Mouse (Mus musculus) gastrocnemius, postnatal 10 days (tissue): Measurements from ENCODE around the gene Wdr89. TPM values are rescaled to one million over a fixed set of nuclear protein-coding genes. Genes with fewer than 3 reads are reported as not detected.
"Not testable (repeated sequence)": the region's sequence is repeated elsewhere in the genome, so short reads cannot be mapped to it uniquely, and the experiment has no call there.

Source experiments
- DNase-seq: peaks from one replicate; pipeline ENCODE4 v3.0.0; 2021; ENCODE audit warnings: mixed read lengths
- long read RNA-seq, 2 experiments: library from polyadenylated mRNA; stranded (forward); transcript quantifications; one replicate each; pipeline ENCODE4 v2.0.0; 2021
- total RNA-seq, 2 experiments: library from RNA; stranded (reverse); gene quantifications; 2 replicates each; pipeline ENCODE4 v1.2.3; 2021

The Wdr89 gene
- 1 to 10 TPM; 3.1 to 3.7 TPM for total RNA-seq
- long read RNA-seq, experiment 1, partial matches to known transcripts = 0 of 6 reads
- long read RNA-seq, experiment 1, other reads (novel, unspliced or antisense) = 4 of 6 reads
- long read RNA-seq, experiment 2, partial matches to known transcripts = 0 of 3 reads
- long read RNA-seq, experiment 2, other reads (novel, unspliced or antisense) = 2 of 3 reads

DNA sequence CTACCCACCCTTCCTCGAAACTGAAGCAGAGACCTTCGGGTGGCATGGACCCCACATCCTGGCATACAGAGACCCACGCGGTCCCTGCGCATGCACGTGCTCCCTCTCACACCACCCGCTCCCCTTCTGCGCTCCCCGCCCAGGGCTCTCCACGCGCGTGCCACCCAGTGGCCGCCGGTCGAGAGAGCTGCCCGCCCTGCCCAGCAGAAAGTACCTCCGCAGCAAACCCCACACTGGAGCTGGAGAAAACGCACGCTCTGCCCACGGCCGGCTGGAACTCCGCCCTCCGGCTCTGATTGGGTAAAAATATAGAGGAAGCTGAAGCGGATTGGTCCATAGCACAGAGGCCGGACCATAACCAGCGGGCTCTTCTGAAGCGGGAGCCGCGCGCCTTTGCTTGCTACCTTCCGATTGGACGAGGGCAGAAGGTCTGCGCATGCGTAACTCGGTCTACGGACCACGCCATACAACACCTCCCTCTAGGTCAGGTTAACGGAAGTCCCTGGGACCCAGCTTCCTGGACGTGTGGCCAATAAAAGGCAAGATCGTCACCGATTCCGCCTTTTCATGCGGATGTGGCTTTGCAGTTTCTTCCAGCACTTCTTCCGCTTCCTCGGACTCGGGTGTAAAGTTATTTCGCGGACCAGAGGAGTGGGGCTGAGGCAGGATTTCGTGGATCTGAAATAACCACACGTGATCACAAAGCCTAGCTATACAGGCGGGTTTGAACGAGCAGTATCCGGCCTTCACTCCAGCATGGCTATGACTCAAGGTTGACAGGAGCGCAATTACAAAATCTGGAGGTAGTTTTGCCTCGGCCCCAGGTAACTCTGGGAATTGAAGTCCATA is at the start of gene Wdr89:
Wdr89 (minus strand) TSS at position 280 of the 849 bp plus-strand sequence.
- peak; percentile 98 for DNase-seq

DNA sequence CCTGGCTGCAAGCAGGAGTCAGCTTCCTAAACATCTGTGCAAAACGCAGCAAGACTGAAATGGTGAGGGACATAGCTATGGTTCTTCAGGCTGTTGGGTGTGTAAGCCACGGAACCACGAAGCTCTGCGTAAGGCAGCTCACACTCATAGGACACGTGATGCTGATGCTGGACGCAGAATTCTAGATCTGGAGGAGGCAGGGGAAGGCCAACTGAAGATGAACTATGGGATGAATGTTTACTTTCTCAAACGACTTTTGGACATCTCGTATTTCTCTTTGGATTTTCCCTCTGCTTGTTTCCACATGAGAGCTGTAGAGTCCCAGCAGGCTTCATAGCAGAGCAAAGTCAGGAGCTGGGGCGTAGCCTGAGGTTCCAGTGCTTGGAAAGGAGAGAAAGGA is 44.3 kb upstream of the Wdr89 start:
- DNase-seq = no peak

DNA sequence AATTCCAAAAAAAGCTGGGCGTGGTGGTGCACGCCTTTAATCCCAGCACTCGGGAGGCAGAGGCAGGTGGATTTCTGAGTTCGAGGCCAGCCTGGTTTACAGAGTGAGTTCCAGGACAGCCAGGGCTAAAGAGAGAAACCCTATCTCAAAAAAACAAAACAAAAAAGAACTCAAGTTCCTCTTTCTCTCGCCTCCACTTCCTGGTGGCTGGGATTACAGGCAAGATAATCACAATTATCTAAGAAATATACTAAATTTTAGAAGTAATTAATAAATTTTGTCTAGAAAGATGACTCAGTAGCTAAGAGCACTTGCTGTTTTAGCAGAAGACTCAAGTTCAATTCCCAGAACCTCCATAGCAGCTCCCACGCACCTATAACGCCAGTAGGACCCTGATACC is 43.6 kb upstream of the Wdr89 start:
- DNase-seq = not testable (repeated sequence)

DNA sequence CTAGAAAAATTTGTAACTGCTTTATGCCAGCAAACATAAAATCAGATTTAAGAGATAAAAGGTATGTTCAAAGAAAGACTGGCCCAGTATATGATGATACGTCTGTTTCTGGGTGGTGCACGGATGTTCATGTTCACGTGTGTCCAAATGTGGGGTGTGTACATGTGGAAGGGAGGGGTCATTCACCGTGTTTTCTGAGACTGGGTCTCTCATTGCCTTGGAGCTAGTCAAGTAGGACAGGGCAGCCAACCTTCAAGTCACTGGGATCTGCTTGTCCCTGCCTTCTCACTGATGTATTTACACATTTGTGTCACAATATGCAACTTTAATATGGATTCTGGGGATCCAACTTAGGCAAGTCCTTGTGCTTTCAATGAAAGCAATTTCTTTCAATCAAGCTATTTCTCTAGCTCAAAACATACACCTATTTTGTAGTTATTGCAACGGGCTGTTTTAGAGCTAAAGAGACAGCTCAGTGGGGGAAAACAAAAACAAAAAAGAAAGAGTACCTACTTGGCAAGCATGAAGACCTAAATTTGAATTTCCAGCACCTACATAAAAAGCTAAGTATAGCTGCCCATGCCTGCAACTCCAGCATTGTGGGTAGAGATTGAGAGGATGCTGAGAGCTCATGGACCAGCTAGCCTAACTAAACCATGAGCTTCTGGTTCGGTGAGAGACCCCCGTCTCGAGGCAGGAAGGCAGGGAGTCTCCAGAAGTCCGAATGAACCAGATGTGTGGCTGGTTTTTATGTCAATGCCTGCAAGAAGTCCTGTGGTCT is 41.4 kb upstream of the Wdr89 start:
- no peak for DNase-seq

DNA sequence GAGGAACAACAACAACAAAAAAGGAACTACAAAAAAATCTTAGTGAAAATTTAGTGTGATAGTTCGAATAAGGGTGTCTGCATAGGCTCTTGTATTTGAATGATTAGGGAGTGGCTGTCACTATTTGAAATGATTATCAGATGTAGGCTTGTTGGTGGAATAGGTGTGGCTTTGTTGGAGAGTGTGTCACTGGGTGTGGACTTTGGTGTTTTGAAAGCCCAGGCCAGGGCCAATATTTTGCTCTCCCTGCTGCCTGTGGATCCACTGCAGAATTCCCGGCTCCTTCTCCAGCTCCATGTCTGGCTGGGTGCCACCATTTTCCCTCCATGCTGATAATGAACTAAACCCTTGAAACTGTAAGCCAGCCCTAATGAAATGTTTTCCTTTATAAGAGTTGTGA is 40.2 kb upstream of the Wdr89 start:
- DNase-seq = no peak

DNA sequence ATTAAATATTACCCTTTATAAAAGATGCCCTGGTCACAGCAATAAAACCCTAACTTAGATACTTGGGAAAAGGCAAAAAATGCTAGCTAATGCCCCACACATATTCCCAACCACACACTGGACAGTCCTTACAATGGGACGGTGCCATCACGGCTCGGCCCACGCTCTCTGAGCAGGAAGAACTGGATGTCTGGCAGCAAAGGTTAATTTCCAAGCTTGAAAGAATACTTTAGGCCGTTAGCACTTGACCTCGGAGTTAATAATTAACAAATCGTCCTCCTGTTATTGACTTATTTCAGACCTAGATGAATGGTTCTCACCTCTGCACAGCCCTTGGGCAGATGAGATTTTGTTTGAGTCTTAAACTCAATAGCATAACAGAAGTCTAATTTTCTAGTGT is 37.3 kb upstream of the Wdr89 start:
- DNase-seq = no peak

DNA sequence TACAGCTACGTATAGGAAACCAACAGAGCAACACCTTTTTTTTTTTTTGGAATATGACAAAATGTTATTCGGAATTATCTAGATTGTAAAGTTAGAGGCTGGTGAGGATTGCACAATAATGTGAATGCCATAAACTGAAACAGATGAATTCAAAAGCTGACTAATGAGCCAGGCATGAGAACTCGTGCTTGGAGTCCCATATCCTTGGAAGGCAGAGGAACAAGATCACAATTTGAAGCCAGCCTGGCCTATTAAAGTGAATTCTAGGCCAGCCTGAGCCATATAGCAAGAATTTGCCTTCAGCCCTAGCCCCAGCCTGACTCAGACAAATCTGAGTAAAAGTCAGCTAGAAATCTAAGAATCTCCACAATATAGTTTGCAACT is 33.4 kb upstream of the Wdr89 start:
- DNase-seq = no peak

DNA sequence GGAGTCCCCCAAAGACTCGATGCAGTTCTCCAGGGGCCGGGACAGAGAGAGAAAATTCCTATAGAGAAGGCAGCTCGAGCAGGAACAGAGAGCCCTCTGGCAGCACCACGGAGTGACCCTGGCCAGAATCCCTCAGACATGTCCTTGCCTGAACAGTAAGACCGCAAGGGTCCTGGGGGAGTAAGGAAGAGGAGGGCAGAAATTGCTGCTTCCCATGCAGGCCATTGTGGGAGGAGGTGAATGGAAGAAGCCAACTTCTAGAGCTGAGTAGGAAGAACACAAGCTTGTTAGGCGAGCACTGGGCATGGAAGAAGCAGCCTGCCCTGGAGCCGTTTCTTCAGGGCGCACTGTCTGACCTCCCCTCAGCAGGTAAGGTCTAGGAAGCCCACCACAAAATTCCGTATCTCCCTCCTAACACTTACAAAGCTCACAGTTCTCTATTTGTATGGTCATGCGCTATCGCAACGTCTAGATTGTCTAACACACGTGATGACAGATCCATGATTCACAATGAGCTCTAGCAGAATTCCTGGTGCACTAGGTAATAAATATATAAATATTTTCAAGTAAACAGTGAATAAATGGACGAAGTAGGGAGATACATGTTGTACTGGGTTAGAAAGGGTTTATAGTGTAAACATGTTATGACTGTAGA is 32.9 kb upstream of the Wdr89 start:
- peak; percentile 28 for DNase-seq

DNA sequence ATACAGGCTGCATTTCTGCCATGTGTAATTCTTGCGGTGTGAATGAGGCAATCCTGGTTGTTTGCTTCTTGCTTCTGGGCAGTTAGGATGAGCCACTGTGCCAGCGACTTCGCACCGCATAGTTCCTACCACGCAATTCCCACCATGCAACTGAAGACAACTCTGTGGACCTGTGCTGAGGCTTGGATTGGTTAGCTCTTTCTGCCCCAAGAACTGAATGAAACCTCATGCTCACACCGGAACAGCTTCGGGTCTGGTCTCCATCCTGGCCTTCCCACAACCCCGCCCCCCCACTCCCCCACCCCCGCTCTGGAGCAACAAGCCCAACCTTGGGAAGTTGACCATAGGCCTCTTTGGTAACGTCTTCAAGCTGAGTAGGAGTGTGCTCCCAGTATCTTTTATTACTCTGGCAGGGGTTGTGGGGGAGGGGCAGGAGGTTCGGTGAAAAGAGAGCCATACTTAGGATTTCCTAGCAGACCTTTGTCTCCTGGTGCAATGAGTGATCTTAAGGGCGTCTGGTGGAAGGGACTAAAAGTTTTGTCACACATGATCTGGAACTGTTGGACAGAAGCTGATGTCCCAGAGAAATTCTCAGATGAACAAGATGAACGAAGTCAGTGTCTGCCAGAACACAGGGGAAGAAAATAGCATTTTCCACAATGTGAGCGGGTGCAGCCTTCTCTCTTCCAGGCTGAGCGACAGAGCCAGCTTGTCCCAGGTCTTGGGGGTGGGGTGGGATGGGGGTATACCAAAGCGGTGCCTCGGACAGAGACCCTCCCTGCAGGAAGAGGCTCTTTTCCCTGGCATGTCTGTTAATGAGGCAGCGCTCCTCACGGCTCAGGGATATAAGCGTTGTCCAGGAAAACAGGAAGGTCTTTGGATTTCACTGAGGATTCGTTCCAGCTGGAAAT is 32.1 kb upstream of the Wdr89 start:
- DNase-seq = peak; percentile 65

DNA sequence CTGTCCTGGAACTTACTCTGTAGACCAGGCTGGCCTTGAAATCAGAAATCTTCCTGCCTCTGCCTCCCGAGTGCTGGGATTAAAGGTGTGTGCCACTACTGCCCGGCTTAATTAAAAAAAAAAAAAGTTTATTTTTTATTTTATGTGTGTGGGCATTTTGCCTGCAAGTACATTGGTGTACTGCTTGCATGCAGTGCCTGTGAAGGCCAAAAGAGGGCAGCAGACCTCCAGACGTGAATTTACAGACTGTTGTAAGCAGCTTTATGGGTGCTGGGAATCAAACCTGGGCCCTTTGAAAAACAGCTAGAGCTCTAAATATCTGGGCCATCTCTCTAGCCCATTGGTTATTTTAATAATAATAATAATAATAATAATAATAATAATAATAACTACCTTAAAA is 29.4 kb upstream of the Wdr89 start:
- DNase-seq = no peak

DNA sequence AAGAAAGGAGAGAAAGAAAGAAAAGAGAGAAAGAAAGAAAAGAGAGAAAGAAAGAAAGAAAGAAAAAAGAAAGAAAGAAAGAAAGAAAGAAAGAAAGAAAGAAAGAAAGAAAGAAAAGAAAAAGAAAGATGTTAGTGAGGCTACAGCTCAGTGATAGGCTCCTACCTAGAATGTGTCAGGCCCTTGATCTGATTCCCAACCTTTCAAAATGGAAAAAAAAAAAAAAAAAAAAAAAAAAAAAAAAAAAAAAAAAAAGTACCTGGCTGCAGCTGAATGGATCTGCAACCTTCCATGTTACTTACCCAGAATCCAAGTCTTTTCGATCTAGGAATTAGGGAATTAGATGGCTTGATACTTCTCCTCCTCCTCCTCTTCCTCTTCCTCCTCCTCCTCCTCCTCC is 26.5 kb upstream of the Wdr89 start:
- not testable (repeated sequence) for DNase-seq

DNA sequence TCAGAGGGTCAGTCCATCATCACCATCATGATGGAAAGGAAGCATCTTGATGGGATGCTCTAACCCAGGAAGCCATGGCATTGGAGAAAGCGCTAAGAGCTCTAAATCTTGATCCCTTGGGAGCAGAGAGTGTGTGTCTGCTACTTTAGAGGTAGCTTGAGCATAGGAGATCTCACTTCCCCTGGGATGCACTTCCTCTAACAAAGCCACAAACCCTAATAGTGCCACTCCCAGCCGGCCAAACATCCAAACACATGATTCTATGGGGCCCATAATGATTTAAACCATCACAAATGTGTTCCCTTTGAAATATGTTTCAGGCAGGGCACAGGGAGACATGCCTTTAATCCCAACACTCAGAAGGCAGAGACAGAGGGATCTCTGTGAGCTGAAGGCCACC is 19.7 kb upstream of the Wdr89 start:
- DNase-seq = no peak

DNA sequence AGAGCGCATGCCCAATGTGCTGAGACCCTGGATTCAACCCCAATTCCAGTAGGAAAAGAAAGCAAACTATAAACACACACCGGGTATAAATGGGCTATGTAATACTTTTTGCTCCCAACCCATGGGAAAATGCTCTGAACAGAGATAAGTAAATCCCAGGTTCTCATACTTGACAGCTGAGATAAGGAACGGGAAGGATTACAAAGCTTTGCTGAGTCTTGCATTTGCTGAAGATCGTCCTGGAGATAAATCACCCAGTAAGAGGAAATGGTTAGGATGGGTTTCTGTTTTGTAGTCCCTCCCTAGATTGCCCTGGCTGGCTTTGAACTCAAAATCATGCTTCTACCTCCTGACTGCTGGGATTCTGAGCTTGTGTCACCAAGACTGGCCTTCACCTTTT is 18.0 kb upstream of the Wdr89 start:
- DNase-seq = no peak

DNA sequence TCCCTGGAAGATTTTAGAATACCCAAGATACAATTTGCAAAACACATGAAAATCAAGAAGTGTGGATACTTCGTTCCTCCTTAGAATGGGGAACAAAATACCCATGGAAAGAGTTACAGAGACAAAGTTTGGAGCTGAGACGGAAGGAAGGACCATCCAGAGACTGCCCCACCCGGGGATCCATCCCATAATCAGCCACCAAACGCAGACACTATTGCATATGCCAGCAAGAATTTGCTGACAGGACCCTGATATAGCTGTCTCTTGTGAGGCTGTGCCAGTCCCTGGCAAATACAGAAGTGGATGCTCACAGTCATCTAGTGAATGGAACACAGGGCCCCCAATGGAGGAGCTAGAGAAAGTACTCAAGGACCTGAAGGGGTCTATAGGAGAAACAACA is 14.7 kb upstream of the Wdr89 start:
- DNase-seq = not testable (repeated sequence)

DNA sequence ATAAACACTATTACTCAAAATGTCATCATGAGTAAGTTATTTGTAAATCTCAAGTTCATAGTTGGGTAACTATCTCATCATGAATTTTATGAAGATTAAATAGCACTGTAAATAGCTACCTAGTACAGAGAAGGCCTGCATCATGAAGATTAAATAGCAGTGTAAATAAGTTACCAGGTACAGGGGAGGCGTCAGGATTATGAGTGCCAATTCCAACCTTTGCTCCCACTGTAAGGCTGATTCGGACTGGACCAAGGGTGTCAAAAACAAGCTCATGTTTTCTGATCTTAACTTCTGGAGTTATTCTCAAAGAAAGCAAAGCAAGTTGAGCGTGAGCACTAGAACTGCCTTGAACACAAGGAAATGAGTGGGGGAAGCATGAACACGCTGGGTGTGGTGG is 14.3 kb upstream of the Wdr89 start:
- DNase-seq = no peak

DNA sequence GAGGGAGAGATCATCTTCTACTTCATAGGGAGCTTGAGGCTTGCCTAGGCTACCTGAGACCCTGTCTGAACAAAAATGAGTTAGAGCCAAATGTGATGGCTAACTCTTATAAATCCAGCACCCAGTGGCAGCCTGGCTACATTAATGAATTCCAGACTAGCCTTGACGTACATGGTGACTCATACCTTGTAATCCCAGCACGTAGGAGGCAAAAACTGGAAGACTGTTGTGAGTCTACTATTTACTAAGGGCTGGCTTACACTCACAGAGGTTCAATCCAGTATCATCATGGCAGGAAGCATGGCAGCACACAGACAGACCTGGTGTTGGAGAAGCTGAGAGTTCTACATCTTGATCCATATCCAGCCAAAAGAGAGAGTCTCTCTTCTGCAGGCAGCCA is 13.5 kb upstream of the Wdr89 start:
- DNase-seq = no peak

DNA sequence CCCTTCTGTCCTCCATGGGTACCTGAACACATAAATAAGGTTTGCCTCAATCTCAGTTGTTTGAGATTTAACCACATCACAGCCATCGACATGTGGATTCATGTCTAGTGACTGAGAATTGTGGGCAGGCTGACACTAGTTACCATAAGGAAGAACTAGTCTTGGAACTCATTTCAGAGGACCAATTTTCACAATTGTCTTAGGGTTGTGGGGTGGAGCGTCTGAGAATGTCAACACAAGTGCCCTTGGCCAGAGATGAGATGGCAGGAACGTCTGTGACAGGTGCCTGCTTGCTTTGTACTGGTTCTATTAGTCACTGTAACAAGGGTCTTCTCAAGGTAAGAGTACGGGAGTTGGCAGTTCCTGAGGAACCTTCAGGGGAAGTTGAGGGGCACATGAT is 11.8 kb upstream of the Wdr89 start:
- no peak for DNase-seq

DNA sequence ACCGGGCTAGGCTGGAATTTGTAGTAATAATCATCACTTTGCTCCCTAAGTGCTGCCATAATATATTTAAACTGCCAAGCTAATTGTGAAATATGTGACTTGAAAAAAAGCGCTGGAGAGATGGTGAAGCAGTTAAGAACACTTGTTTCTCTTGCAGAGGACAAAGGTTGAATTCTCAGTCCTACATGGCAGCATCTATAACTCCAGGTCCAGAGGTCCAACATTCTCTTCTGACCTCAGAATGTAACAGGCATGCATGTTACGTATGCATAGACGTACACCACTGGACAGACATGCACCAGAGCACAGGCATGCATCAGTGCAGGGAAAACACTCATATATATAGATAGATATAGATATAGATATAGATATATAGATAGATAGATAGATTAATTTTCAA is 9.1 kb upstream of the Wdr89 start:
- DNase-seq = no peak

DNA sequence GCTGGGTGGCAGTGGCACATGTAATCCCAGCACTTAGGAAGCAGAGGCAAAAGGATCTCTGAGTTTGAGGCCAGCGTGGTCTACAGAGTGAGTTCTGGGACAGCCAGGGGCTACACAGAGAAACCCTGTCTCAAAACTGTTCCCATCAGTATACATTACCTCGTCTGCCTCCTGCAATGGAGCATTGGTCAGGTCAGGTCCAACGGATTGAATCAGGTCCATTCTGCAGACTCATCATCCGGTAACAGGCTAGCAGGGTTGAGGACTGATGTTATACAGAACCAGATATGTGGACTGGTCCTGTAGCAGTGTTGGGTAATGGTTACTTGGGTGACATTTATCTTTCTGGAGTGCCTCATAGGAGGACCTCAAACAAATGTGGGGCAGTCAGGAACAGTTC is 3.3 kb upstream of the Wdr89 start:
- DNase-seq = no peak

DNA sequence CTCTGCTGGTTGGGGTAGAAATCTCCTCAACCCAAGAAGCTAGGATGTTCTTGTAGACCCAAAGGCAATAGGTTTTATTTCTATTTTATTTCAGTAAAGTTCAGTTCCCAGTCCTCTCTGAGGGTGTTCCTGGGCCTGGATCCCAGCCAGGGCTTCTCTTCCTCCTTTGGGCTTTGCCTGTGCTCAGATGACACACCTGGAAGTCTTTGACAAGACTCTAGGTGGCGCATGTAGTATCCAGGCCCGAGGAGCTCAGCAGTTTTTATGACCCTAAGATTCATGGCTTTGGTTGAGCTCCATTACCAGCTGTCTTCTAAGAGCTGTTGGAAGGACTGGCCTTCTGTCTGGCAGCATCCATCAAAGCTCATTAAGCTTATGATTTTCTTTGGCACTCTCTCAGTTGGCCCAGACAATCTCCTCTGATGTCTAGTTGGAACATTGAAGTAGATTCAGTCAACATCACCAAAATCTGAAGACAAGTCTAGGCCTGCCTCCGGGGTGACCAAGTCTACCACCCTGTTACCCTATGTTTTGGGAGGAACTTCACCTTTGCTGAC is 2.5 kb upstream of the Wdr89 start:
- DNase-seq = no peak

DNA sequence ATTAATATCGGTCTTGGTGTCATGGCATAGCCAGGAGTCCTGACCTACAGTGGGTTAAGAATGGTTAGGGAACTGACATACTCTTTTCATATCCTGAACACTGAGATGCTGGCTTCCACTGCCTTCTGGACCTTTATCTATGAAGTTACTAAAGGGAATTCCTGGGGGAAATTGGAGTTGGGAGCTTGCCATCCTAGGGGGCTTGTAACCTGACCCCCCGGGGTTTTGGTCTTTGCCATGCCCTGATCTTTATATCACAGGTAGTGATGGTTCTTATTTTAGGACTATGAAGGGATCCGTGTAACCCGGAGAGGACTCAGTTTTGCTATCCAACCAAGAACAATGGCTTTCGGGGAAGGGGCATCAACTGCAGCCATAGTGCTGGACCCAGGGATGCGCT is 1.3 kb upstream of the Wdr89 start:
- DNase-seq = no peak

DNA sequence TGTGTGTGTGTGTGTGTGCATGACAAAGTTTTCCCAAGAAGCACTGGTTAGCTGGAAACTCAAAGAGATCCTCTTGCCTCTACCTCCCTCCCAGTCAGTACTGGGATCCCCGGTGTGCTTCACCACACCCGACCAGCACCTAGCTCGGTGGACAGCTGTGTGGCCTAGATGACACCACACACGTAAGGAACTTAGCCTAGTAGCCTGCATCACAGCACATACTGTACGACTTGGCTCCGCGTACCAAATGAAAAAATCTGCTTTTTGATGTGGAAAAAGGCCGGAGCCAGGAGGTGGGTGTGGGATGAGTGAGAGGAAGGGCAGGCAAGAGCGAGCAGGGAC is 450 bp downstream of the Wdr89 start:
- DNase-seq = no peak
